Mouse (Mus musculus): Measurements from ENCODE around the gene Adnp.

Gene Adnp

DNA sequence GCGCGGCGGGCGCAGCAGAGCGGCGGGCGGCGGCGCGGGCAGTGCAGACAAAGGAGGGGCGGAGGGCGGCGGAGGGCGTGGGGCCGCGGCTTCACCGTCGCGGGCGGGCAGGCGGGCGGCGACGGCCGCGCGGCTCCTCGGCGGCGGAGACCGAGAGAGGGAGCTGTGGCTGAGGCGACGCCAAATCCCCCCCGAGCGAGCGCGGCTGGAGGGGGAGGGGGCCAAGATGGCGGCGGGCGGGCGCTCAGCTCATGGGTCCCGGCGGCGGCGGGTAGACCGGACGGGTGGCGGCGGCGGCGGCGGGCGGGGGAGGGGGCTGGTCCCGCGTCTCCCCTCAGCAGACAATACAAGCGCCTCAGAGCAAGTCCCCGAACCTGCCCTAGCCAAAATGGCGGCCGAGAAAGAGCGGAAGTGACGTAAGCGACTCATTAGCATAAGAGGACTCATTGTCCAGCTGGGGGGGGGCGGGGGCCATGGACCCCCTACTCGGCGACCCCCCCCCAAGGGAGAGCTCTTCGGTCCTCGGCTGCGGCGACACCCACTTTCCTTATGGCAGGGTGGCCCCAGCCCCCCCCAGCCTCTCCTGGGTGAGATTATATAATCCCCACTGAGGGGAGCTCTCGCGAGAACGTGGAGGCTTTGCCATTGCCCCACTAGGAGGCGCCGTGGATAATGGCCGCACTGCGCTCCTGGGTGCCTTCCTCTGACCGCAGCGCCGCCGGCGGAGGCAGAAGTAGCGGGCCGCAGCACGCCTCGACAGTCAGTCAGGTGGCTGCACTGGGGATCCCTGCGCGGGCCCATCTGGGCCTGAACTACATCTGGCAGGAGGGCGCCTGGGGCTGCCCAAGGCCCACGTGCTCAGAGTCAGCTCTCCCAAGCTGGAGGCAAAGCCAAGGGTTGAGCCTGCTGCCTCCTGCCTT lies at the start of gene Adnp:
Adnp (minus strand) TSS at position 388 of the 920 bp plus-strand sequence.
- DNase-seq (ENCODE audit: low read depth, low spot score) = peak; percentile 99

- no peak for DNase-seq (ENCODE audit: low read depth, low spot score)
Measured at GRCm38 (mm10) chr2:168256506-168256905, 49.6 kb upstream of the Adnp start.

- DNase-seq (ENCODE audit: low read depth, low spot score) = no peak
Measured at GRCm38 (mm10) chr2:168253822-168254221, 46.9 kb upstream of the Adnp start.

- peak; percentile 55 for DNase-seq (ENCODE audit: low read depth, low spot score)
Measured at GRCm38 (mm10) chr2:168252639-168253292, 45.9 kb upstream of the Adnp start.

DNA sequence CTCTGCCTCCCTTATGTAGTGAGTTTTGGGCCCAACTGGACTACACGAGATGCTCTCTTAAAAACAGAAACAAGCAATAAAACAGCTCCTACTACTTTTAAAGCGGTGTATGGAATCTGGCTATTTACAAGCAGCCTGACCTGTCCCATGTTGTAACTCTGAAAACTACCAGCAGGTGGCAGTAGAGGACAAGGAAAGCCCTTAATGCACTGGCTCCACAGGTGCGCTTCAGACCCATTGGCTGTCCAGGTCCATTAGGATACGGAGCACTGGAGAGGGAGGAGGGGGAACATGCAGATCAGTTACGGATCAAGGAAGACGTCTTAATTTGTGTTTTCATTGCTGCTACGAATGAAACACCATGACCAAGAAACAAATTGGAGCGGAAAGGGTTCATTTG lies 43.4 kb upstream of the Adnp start:
- DNase-seq (ENCODE audit: low read depth, low spot score) = peak; percentile 82

GRCm38 (mm10) chr2:168248856-168249245 lies 41.9 kb upstream of the Adnp start:
- peak; percentile 61 for DNase-seq (ENCODE audit: low read depth, low spot score)

GRCm38 (mm10) chr2:168248167-168248855 lies 41.4 kb upstream of the Adnp start:
- DNase-seq (ENCODE audit: low read depth, low spot score) = no peak

DNA sequence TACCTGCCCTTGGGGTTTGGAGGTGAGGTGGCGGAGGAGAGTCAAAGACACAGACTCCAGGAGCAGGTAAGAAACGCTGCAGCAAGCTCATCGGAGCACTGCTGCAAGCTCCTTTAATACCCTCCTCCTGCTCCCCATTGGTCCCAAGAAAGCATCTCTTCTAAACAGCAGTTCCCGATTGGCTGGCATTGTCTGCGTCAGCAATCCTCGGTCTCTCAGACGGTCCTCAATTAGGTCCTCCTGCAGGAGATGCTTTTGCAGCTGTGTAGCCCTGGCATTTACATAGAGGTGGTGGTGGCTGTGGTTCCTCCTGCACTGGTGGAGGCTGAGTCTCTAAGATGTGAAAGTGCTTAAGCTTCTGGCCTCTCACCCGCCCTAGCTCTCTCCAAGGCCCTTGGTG lies 38.7 kb upstream of the Adnp start:
- DNase-seq (ENCODE audit: low read depth, low spot score) = peak; percentile 17

- no peak for DNase-seq (ENCODE audit: low read depth, low spot score)
Measured at GRCm38 (mm10) chr2:168243278-168243677, 36.4 kb upstream of the Adnp start.

DNA sequence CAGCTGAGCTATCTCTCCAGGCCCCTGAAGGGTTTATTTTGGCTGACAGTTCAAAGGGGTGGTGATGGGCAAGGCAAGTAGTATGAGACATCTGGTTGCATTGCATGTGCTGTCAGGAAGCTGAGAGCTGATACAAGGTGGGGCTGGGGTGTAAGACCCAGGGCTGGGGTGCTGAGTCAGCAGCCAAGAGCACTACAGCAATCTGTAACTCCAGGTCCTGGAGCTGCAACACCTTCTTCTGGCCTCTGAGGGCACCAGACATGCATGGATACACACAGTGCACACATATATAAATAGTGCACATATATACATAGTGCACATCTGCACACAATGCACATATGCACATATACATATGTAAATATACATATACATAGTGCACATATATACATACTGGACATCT lies 35.9 kb upstream of the Adnp start:
- no peak for DNase-seq (ENCODE audit: low read depth, low spot score)

- DNase-seq (ENCODE audit: low read depth, low spot score) = no peak
Measured at GRCm38 (mm10) chr2:168238335-168238734, 31.4 kb upstream of the Adnp start.

GRCm38 (mm10) chr2:168233286-168233685 lies 26.4 kb upstream of the Adnp start:
- DNase-seq (ENCODE audit: low read depth, low spot score) = no peak

GRCm38 (mm10) chr2:168231471-168231829 lies 24.5 kb upstream of the Adnp start:
- no peak for DNase-seq (ENCODE audit: low read depth, low spot score)

DNA sequence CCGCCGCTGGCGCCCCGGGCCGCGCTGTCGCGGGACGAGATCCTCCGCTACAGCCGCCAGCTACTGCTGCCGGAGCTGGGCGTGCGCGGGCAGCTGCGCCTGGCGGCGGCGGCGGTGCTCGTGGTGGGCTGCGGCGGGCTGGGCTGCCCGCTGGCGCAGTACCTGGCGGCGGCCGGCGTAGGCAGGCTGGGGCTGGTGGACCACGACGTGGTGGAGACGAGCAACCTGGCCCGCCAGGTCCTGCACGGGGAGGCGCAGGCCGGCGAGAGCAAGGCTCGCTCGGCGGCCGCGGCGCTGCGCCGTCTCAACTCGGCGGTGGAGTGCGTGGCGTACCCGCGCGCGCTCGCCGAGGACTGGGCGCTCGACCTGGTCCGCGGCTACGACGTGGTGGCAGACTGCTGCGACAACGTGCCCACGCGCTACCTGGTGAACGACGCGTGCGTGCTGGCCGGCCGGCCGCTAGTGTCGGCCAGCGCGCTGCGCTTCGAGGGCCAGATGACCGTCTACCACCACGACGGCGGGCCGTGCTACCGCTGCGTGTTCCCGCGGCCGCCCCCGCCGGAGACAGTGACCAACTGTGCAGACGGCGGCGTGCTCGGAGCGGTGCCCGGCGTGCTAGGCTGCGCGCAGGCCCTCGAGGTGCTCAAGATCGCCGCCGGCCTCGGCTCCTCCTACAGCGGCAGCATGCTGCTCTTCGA lies 24.0 kb upstream of the Adnp start:
- DNase-seq (ENCODE audit: low read depth, low spot score) = no peak

DNA sequence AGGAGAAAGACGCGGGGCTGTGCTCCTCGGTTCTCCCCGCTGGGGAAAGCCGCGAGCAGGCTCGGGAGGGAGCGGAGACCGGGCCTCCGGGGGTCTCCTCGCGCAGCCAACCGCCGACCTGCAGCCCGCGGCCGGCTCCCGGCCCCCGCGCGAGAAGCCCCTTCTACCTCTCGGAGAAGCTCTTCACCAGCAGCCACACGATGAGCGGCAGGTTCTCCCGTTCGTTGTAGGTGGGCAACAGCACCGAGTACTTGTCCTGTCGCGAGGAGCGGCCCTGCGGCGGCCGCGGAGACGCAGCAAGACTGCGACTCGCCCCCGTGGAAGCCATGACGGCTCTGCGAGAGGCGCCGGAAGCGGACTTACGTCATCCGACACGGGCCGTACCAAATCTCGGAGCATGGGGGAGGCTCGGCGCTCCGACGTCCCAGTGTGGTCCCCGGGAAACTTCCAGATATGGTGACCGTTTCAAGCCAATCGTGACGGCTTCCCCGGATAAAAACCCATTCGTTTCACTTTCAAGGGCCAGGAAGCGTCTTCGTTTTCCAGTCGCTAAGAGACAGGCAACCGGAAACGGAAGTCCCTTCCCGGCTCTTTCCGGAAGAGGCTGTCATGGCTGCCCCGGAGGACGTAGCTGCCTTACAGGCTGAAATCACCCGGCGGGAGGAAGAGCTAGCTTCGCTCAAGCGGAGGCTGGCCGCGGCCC lies 23.3 kb upstream of the Adnp start, which contains the start of the genes Gm20716, Dpm1 and Mocs3:
Gm20716 (minus strand) TSS at position 339 of the 703 bp plus-strand sequence.
Dpm1 (minus strand) TSS at position 566 of the 703 bp plus-strand sequence.
Mocs3 (plus strand) TSS at position 597 of the 703 bp plus-strand sequence.
- DNase-seq (ENCODE audit: low read depth, low spot score) = peak; percentile 96

DNA sequence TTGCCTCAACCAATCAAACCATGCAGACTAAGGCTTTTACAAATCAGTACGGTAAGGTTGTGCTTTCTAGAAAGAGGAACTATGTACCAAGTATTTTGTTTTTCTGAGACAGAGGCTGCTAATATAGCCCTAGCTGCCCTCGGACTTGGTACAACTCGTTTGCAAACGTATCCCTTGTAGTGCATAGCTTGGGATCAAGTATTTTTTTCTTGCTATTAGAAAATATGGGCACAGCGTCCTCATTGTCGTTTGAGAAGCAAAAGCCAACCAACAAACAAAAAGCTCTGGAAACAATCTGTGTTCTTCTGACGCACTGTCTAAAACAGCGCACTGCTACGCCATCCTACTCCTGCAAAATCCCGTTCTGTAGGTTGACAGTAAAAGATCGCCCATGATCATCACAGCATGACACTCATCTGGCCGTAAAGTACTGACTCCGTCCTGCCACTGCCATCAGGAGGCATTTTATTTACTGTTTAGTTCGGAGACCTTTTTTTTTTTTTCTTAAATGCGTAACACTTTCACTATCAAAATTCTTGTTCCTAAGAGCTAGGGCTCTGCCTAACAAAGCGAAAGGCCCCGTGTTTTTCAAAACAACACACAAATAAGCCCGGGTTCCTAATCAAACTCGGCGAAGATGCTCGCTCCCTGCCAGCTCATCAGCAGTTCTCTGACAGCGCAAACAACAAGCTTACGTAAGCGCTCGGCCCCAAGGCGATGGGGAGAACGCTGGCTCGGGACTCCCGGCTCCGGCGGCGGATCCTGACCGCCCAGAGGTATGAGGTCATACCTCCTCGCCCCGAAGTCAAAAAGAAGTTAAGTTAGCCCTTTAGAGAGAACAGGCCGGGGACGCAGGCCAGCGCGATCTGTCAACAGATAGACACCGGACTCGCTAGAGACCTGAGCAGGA lies 22.5 kb upstream of the Adnp start:
- peak; percentile 68 for DNase-seq (ENCODE audit: low read depth, low spot score)

DNA sequence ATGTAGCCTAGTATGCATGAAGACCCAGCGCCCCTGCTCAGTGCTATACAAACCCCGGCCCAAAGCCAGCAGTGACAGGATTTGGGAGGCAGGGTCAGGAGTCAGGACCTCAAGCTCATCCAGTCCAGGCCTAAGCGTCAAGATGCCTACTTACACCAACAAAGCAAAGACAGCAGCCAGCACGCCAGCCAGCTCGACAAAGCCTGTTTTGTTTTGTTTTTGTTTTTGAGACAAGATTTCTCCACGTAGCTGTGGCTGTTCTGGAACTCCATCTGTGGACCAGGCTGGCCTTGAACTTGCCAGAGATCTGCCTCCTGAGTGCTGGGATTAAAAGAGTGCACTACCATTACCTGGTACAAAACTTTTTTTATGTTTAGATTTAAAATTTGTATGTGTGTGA lies 16.4 kb upstream of the Adnp start:
- no peak for DNase-seq (ENCODE audit: low read depth, low spot score)

GRCm38 (mm10) chr2:168213788-168214397 lies 7.0 kb upstream of the Adnp start:
- no peak for DNase-seq (ENCODE audit: low read depth, low spot score)

DNA sequence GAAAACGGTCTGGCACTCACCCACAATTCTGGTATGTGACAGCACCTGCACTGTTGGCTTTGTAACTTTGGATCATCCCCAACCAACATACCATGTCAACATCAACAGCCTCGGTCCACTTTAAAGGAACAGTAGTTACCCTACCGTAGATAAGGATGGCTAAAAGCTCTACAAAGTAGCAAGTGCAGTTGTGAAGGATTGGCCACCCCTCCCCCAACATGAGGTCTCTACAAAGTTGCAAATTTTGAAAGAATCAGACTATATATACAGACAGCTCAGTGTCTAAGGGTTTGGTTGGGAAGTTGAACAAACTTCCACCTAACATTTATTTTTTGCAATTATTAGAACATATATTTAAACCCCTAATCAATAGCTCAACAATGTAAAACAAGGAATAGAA lies 971 bp upstream of the Adnp start:
- peak; percentile 38 for DNase-seq (ENCODE audit: low read depth, low spot score)
